Mouse (Mus musculus): ENCODE measurements around the gene Aste1.

DNA sequence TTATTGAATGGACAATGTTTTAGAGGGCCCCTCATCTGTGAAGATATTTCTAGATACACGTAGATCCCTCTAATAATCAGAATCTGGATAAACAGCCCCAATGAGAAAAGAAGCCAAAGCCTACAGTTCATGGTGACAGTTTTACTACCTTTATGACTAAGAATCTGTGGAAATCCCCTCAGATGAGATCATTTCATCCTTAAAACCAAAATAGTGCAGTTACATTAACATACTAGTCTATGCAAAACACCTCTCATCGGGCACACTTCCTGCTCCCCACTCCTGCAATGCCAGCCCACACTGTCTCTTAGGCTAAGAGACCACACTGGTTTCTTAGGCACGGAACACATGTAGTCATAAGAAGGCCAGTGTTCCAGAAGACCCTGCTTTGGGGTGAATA is 26.6 kb upstream of the Aste1 start:
- no peak for TF ChIP-seq CTCF (conservative IDR thresholded peaks at IDR 0.05; ENCODE audit: insufficient read depth, insufficient read length, low read depth, low read length)
- TF ChIP-seq POLR2A (IDR thresholded peaks at IDR 0.05; ENCODE audit: low read depth, low read length), result no peak

Data from kidney, adult 2 months (tissue).